Mouse (Mus musculus) thymus, postnatal 0 days (tissue): ENCODE results near the gene Guk1. TPM values are rescaled to one million over a fixed set of nuclear protein-coding genes. Genes with fewer than 3 reads are reported as not detected.

ENCODE experiments used
- DNase-seq: peaks from one replicate; pipeline ENCODE4 v3.0.0-alpha.2; 2015; ENCODE audit warnings: low spot score
- polyA plus RNA-seq: library from polyadenylated mRNA; unstranded; fragments of >200 nt; fragmentation: Nextera tagmentation; extraction: Ambion mirVana; gene quantifications from 2 replicates; pipeline ENCODE4 v1.2.1, GENCODE M21; 2015

Gene Guk1
- polyA plus RNA-seq, 1 experiment from 2014 or later, result 92.3 TPM

DNA sequence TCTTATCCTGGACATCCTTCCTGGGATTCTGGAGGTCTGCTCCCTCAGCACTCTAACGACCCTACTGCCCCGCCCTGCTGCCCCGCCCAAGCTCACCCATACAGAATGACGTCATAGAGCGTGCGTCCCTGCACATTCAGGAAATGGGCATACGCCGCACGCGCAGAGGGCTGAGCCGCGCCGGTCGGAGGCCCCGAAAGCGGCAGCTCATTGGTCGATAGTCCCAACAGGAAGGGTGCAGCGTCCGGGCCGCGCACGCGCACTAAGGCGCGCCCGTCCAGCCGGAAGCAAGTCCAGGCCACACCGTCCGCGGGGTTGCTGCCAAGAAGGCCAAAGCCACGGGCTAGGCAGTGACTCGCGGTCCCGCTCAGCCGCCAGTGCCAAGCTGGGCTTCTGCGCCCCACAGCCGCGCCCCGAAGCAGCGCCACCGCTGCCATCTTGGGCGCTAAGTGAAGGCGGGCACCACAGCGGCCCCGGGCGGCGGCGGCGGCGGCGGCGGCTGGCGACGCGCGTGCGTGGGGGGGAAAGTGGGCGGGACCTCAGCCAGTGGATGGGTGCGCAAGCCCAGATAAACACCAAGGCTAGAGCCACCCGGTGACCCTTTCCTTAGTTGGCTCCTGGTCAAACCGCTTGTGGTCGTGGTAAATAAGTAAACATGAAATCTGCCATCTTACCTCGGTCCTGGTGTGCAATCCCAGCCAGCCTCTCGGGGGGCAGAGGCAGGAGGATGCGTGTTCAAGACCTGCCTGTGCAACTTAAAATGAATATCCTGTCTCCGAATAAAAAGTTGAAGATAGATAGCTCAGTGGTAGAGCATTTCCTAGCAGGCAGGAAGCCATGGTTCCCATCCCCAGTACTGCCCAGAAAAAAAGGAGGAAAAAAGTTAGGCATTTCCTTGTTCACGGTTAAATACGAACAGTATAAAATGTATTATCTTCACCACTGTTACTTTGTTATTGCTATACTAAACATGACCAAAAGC lies 28.5 kb downstream of the Guk1 start, which contains the start of gene Iba57:
TSS of gene Iba57 (minus strand) at position 485 of the 982 bp plus-strand sequence.
- DNase-seq, result peak; percentile 98

DNA sequence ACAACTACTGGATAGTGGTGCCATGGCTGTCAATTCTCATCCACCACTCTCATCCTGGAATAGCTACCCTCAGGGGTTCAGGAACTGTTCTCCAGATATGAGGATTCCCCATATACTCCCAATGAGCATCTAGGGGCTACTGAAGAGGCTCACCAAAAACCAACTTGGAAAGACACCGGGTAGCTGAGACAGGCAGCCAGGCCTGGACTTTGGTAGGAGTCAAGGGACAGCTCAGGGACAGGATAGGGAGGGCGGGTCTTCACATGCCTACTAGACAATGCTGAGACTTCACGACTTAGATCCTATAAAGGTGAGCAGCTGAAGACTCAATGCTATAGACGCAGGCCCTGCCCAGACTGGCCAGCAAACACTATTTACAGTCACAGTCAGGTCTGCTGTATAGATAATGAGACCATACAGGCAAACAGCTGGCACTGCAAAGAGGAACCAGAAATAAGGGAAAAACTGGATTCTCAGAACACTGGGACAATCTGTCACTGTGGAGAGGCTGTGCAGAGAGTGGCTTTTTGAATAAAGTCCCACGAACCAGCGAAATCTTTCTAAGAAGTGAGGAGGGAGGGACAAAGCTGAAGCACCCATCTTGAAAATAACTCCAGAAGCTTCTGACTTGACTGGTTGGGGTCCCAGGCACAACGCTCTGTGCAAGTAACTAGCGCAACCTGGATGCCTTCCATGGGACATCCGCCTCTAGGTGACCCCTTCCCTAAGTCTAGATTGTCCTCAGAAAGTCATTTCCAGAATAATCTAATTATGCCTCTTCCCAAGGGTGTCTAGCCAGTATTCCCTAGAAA lies 29.4 kb downstream of the Guk1 start:
- DNase-seq, result no peak

DNA sequence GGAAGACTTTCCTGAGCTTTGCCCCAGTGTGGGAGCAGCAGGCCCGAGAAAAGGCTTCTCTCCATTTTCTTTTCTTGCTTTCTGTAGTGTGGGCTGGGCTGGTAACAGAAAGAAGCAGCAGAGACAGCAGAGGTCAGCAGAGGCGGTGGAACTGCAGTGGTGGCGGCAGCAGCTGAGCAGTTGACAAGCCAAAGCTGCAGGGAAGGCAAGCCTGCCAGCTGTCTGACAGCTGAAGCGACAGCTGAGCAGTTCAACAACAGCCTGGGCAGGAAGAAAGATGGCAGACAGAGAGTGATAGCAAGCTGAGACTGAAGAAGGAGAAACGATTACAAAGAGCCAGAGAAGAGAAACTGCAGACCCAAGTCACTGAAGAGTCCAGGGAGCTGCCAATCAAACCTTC lies 30.6 kb downstream of the Guk1 start:
- no peak for DNase-seq

DNA sequence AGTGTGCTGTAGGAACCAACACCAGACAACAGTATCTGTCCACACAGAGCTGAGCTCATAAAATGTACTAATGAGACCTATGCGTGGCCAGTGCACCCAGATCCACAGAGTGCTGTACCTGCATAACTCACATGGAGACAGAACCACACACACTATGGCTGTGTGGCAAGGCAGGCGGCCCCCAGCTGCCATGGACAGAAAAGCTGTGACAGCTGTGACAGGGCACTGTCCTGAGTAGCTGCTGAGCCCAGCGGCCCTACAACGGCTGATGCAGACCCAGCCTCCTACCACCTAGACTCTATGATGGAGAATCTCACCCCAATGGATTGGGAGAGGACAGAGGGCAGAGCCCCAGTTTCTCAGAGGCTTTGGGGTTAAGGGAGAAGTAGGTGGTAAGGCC lies 32.5 kb downstream of the Guk1 start:
- no peak for DNase-seq

DNA sequence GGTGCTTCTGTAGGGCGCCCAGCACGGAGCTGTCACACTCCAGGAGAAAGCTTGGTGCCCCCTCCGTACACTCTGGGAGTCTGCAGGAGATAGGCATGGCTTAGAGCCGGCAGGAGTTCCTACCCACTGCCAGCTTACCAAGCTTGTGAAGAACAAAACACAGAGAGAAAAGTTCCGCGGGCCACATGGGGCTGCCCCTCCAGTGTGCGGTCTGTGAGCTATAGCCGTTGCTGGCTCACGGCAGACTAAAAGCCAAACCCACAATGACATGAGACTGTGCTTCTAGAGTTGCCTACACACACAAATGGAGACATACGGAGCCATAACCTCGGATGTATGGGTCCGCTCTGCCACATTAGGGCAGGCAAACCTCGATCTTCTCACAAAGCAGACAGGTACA lies 32.9 kb downstream of the Guk1 start:
- DNase-seq, result no peak

DNA sequence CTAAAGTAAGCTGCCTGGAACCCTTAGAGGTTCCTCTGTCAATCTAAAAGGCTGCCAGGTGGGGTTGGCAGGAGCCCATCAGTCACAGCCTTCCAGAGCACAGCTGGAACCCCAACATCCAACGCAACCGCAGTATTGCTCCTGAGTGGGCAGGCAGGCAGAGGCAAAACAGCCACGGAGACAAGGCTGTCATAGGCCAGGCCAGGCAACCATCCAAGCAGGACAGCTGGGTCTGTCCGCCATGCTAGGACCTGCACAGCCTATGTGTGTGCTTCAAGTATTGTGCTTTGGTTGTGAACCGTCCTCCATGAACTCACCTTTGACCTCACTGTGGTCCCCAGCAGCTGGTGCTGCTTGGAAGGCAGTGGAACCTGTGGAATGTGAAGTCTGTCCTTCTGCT lies 36.1 kb downstream of the Guk1 start:
- no peak for DNase-seq

DNA sequence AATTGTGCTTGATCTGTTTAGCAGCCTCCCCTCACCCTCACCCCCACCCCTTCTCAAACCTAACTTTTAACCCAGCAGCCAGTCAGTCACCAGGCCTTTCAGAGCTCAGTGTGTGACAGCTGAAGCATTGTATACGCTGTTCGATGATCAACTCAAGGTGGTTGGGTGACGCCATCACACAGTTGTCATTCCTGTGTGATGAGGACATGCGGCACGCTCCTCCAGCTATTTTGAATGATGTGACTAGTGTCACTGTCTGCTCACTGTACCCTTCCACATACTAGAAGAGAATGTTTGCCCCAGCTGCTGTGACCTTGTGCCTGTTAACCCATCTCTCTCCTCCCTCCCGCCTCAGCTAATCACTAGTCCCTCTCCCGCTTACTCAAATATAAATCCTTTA lies 37.8 kb downstream of the Guk1 start:
- no peak for DNase-seq

DNA sequence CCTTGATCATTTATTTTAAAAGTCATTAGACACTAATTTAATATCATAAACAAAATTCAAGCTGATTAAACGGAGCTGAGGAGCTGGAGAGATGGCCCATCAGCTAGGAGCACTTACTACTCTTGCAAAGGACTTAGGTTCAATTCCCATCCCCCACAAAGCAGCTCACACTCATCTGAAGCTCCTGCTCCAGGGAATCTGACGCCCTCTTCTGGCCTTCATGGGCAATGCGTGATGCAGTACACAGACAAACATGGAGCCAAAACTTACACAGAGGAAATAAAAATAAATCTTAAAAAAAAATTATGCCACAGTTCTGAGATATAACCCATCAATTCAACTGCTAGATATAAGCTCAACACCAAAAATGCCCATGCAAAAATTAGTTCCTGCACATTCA lies 40.3 kb downstream of the Guk1 start:
- peak; percentile 4 for DNase-seq

DNA sequence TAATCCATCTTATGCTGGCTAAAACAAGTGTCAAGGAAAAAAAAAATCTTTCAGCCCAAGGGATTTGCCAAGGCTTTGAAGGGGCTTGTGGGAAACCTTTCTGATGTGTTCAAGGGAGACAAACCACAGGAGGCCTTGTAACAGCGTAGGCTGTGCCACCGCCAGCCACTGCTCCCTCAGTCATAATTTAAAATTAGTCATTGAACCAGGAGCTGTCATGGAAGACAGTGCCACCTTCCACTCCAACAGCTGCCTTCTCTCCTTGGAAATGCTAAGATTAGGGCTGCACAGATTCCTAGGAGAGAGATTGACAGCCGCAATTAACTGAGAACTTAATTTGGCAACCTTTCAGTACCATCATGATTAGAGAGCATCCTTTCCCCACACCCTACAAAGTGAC lies 42.7 kb downstream of the Guk1 start:
- DNase-seq, result no peak

DNA sequence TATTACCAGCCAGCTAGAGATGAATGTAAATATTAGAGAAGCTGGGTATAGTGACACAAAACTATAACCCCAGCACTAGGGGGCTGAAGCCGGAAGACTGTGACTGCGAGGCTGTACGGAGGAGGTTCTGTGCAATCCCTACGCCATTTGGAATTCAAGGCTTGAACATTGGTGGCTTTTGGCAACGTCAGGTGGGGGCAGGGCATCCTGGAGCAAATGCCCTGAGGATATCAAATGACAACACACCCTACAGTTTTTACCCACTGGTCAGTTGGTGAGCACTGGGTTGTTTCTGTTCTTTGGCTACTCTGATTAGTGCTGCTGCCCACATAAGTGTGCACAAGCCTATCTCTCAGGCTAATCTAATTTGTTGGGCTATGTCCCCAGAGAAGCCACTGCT lies 49.0 kb downstream of the Guk1 start:
- DNase-seq, result no peak

DNA sequence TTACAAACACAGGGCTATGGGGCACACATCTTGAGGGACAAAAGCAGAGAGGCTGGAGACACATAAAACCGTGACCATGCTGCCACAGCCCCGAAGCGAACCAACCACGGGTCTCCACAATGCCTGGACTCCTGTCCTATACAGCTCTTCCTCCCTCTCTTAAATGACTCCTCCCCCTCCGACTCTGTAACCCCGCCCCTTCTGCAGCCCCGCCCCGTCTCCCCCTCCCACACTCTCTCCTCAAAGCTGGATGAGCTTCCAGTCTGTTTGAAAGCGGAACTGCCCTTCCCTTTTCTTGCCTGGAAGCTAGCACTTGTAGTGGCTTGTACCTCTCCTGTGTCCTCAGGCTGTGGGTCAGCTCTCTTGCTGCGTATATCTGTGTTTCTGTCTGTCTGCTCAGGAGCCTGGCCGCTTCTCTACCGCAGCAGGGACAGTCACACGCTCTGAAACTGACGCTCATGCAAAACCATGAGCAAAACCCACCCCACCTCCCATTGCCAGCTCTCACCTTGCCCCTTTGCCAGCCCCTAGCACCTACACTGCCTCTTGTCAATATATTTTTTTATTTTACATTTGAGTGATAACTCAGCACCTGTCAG lies 50.1 kb downstream of the Guk1 start:
- no peak for DNase-seq

DNA sequence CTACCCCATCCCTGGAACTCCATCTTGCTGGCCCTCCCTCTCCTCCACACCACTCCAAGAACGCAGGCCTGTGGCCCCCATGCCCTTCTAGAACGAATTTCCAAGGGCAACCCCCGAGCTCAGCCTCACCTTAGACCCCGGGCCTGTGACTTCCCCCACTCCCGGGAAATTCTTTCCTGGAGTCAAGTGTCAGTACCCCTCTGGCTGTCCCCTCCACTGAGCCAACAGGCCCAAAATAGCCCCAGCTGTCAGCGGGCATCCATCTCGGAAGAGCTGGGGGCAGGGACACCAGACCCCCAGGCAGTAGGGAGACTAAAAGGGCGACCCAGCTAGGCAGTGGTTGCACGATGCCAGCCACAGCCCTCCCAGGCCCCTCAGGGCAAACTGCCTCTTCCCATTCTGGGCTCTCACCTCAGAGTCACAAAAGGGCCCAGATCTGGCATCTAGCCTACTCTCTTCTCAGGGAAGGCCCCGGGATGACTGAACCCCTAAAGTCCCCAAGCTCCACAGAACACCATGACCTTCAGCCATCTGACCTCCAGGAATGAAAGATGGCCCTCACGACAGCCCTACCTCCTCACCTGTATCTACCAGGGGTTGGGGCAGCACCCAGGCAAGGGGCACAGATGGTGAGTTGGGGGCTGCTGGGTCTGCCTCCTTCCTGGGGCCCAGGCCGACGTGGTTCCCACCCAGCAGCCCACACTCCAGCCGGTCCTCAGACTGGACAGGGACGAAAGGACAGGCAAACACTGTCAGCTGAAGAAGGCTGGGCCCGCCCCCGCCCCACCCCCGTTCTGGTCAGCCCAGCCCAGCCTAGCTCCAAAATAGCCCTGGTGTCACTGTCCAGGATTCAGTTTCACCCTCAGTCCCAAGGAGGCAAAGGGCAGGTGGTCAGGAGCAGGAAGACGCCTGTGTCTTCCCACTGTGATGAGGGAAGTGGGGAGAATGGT lies 53.2 kb downstream of the Guk1 start:
- DNase-seq, result no peak

DNA sequence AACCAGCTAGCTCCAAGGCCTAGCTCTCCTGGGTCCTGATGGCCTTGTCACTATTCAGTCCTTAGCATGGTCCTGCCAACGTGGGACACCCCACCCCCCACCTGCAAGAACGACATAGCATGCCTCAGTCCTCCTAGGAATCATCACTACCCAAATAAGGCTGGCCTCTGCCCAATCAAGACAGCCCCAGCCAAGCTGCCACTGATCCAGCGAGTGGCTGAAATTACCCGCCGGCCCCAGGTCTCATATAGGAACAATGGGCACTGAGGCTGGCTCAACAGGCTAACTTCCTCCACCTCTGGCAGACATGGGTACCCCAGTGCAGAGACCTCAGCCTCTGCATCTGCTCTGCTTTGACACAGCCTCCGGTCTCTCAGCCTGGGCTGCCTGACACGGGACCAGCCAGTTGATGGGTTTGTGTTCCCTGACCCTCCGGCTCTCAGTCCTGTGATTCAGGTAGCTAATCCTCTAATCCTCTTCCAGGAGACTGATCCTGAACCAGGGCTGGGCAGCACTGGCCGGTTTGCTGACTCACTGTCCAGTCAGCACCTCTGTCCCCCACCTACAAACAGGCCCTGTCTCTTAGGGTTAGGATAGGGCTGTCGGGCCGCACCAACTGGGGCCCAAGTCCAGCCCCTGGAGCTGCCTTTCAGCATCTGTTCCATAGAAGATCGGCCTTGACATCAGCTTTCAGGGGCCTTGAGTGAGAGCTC lies 54.9 kb downstream of the Guk1 start:
- DNase-seq, result no peak

DNA sequence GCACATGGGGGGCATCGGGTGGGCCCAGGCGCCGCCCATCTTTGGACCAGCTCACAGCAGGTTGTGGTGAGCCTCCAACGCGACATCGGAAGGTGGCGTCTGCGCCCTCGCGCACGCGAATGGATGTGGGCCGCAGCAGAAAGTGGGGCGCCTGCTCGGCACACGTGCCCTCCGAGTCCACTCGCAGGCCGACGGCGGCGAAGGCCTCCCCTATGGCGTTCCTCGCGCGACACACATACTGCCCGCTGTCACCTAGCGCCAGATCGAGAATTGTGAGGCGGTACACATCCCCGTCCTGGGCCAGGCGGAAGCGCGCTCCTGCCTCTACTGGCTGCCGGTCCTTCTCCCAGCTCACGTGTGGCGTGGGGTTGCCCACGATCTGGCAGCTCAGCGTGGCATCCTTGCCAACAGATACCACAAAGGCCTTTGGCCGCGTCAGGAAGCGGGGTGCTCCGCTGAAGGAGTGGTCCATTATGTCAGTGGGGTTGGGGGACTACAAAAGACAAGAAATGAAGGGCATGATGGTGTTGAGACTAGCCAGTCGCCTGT lies 56.0 kb downstream of the Guk1 start, which contains the start of gene Obscn:
TSS of gene Obscn (minus strand) at position 499 of the 549 bp plus-strand sequence.
- DNase-seq, result no peak

DNA sequence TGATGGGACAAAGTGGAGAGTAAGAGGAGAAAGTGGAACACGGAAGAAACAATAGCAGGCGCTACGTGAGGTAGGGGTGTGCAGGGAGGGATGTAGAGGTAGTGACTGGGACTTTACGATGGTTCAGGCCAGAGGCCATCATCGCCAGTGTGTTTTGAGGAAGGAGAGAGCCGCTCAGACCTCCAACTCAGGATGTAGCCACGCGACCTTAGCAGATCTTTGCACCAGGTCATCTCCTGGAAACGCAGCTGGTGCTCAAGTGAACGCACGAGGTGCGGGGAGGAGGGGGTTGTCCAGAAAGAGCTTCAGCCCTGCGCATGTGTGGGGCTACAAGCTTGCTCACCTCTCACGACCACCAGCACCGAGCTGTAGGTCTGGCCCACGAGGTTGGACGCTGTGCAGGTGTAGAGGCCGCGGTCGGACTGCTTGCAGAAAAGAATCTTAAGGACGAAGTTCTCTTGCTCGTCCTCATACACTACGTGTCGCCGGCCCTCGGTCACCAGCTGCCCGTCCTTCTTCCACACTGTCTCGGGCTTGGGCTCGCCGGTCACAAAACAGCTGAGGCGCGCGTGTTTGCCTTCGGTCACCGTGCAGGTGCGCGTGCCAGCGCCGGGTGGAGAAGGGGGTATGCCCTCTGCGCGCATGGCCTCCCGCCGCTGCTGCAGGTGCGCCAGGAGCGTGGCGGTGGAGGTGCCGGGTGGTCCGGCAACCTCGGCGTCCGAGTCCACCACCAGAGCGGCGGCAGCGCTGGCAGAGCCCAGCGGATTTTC lies 56.8 kb downstream of the Guk1 start:
- no peak for DNase-seq

DNA sequence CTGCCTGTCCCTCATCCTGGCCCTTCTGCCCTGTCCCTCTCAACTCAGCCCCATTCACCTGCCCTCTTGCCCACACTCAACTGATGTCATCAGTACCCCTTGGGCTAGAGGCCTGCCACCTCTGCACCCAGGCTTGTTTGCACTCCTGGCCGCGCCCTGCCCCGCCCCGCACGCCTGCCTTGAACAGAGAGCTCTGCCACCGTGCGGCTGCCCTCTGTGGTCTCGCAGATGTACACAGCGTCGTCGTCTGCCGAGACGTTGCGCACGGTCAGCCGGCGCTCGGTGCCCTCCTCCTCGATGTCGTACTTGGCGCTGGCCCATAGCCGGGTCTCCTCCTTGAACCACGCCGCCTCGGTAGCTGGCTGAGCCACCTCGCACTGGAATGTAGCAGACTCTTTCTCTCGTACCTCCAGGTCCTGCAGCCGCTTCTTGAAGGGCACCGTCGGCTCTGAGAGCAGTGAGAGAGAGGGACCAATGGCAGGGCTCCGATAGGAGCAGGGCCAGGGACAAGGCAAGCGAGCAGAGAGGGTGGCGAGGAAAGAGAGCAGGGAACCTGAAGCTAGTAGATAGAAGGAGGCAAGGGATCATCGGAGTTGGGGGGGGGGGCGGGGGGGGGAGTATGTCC lies 57.5 kb downstream of the Guk1 start:
- DNase-seq, result no peak
